Mouse (Mus musculus): Measurements from ENCODE around the gene Asb16.

The Asb16 gene

GRCm38 (mm10) chr11:102287485-102287884 is 18.9 kb downstream of the Asb16 start:
- in situ Hi-C loops (cut with MboI, MseI) = no loop called here

- in situ Hi-C loops (cut with MboI, MseI) = no loop called here
These were observed 19.7 kb downstream of the Asb16 start for GRCm38 (mm10) chr11:102288027-102288804.

DNA sequence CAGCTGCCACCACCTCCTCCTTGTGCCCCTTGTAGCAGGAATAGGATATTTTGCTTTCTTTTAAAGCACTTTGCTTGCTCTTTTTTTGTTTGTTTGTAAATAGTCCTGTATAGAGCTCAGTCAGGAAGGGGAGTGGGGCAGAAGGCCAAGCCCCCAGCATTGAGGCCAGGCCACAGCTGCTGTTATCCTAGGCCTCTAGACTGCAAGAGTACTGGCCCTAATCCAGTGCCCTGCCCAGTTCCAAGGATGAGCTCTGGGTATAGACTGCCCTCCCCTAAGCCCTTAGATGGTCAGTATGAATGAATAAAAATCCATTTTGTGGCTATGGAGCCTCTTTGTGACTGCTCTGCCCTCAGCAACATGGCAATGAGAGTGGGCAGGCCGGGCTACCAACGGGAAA is 20.4 kb downstream of the Asb16 start:
- in situ Hi-C loops (cut with MboI, MseI) = no loop called here

DNA sequence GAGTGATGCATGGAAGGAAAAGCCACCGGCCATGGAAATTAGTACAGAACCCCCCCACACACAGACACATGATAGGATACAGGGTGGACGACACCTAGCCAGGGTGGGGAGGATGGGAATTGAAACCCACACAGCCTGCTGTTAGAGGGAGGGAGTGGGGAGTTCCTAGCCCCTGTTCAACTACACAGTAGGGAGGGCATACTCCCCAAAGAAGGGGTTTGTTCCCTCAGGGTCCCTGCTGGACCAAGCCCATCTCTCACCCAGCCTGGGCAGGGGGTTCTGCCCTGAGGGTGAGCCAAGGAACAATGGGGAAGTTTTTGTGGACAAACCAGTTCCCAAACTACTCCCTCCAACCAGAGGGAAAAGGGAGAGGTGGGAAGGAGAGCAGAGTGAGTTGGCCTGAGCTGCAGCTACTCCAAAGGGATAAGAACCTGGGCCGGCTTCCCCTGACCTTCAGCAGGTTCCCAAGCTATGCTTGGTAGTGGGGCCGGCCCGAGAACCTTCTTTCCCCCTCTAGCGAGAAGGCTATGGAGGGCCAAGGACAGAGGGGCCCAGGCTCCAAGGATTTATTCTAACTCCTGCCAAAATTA is 21.1 kb downstream of the Asb16 start:
- in situ Hi-C loops (cut with MboI, MseI) = loop anchor here (10.0 kb wide), 1 partner anchor 145 kb away; the partner anchor contains the start of gene Grn

DNA sequence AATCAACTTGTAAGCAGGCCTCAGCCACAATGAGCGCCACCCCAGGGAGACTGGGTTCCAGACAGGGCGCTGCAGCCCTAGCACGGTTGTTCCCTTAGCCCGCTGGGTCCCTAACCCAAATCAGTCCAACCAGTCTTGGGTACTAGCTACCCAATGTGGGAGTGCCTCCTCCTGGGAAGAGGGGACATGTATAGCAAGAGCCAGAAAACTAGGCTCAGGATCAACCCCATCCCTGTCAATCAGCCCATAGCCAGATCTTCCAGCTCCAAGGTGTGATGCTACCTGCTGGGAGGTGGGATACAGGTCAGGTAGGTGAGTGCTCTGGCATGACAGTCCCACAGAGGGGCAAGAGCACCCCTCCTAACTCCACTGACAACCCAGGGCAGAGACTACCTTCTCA is 21.6 kb downstream of the Asb16 start:
- in situ Hi-C loops (cut with MboI, MseI) = loop anchor here (10.0 kb wide), 1 partner anchor 145 kb away; the partner anchor contains the start of gene Grn

DNA sequence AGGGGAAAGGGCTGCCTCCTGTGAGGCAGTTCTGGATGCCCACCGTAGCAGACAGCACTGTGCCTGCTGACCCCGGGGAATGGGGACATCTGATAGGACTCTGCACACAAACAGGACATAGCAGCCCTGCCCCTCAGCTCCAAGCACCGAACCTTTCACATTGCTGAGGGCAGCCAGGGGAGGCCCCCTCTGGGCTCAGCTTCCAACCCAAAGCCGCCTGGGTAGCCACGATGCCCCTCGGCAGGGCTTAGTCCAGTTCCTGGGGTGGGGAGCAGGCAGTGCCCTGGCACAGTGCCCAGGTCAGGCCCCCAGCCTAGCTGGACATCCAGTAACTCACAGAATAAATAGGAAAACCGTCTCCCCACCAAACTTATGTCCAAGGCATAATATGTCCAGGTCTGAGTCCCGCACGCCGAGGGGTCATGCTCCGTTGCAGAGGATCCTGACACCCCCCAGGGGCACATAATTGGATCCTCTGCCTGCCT is 22.6 kb downstream of the Asb16 start:
- in situ Hi-C loops (cut with MboI, MseI) = loop anchor here (10.0 kb wide), 1 partner anchor 144 kb away; the partner anchor contains the start of gene Grn

DNA sequence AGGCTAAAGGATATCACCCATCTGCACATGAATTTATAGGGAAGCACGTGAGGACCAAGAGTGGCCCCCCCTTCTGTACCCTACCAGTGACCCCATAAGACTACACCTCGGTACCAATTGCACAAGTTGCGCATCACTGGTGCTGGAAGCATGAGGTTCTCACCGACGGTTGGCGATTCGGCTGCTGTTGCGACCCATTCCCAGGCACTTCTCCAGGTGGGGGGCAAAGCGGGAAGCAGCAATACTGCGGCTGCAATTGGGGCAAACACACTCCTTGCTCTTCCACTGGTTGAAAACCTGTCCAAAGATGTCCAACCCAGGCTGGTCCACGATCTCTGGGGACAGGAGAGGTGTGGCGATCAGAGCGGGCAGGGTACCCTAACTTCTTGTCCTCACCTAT is 25.4 kb downstream of the Asb16 start:
- in situ Hi-C loops (cut with MboI, MseI) = loop anchor here (10.0 kb wide), 1 partner anchor 141 kb away; the partner anchor contains the start of gene Grn

GRCm38 (mm10) chr11:102294416-102294815 is 25.9 kb downstream of the Asb16 start:
- in situ Hi-C loops (cut with MboI, MseI) = loop anchor here (10.0 kb wide), 1 partner anchor 140 kb away; the partner anchor contains the start of gene Grn

GRCm38 (mm10) chr11:102294887-102295597 is 26.5 kb downstream of the Asb16 start:
- in situ Hi-C loops (cut with MboI, MseI) = loop anchor here (10.0 kb wide), 1 partner anchor 140 kb away; the partner anchor contains the start of gene Grn

DNA sequence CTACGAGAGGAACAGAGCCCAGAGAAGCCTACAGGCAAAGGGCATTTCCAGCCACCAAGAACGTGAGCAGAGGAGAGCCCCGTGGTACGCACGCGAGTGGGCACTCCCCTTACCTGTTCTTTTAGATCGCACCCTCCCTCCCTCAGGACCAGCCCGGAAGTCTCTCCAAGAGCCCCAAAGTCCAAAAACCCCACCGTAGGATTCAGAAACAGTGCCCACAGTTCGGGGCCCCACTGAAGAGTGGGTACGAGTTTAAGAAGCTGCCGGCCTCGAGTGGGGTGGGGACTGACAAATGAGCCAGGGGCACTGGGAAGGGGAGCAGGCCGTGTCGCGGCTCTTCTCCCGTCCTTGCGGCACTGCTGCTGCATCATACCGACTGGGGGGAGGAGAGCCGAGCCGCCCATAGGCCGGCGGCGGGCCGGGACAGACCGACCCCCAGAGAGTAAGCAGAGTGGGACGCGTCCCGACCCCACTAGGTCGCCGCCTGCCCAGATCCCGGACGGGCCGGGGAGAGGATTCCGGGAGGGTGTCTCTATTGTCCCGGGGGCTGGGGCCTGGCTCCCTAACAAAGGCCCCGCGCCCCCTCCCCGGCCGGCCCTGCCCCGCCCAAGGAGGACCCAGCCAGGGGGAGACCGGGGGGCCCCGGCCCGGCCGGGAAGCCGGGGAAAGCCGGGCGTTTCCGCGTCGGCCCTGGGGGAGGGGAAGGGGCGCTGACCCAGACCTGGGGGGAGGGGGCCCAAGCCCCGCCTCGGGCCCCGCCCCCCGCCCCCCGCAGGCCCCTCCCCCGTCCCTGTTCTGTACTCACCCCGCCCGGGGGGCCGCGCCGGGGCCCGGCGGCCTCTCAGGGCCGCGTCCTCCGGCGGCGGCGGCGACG is 27.3 kb downstream of the Asb16 start:
- in situ Hi-C loops (cut with MboI, MseI) = loop anchor here (10.0 kb wide), 1 partner anchor 139 kb away; the partner anchor contains the start of gene Grn

- in situ Hi-C loops (cut with MboI, MseI) = loop anchor here (10.0 kb wide), 1 partner anchor 138 kb away; the partner anchor contains the start of gene Grn
These were observed 28.2 kb downstream of the Asb16 start, which contains the start of gene Atxn7l3 for GRCm38 (mm10) chr11:102296491-102297472. TSS of gene Atxn7l3 (minus strand) at chr11:102296631.

- in situ Hi-C loops (cut with MboI, MseI) = loop anchor here (10.0 kb wide), 1 partner anchor 137 kb away; the partner anchor contains the start of gene Grn
These were observed 29.3 kb downstream of the Asb16 start for GRCm38 (mm10) chr11:102297577-102298556.

- in situ Hi-C loops (cut with MboI, MseI) = loop anchor here (10.0 kb wide), 1 partner anchor 135 kb away; the partner anchor contains the start of gene Grn
These were observed 31.3 kb downstream of the Asb16 start for GRCm38 (mm10) chr11:102299839-102300238.

DNA sequence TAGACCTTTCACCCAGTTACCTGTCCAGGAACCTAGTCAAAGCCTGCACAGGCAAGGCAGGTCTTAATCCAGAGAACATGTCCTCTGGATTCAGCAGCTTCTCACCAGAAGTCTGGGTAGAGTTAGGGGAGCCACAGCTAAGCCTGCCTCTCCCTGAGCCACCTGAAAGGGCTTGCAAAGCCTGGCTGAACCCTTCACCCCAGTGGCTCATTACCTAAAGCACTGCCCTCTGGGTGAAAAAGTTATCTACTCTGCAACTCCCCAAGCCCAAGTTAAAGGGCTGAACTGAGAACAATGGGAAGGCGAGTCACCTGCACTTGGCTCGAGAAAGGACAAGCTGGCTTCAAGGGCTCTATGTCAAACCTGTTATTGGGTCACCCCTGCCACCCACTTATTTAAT is 35.6 kb downstream of the Asb16 start:
- in situ Hi-C loops (cut with MboI, MseI) = no loop called here

DNA sequence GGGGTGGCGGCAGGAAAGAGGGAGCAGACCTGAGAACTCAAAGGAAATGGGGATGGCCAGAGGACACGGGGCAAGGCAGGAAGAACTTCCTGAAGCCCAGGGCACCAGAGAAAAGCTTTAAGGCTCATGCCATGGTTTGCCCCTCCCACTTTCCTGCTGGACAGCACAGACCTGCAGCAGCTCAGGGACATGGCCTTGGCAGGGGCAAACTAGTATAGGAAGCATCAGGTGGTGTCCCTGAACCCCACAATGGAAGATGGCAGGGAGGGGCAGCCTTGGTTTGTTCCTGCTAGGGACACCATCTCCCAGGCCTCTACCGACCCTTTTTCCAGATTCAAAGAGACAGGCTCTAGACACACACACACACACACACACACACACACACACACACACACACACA is 36.8 kb downstream of the Asb16 start:
- in situ Hi-C loops (cut with MboI, MseI) = no loop called here

GRCm38 (mm10) chr11:102308104-102308503 is 39.6 kb downstream of the Asb16 start:
- in situ Hi-C loops (cut with MboI, MseI) = no loop called here

- in situ Hi-C loops (cut with MboI, MseI) = no loop called here
These were observed 40.4 kb downstream of the Asb16 start for GRCm38 (mm10) chr11:102308979-102309378.
